Mouse (Mus musculus) liver, adult 2 months (tissue): Measurements from ENCODE around the gene Npepl1. TPM values are rescaled to one million over a fixed set of nuclear protein-coding genes. Genes with fewer than 3 reads are reported as not detected.

Experiments used
- DNase-seq: peaks from one replicate; pipeline ENCODE4 v3.0.0-alpha.2; 2011; ENCODE audit warnings: low read depth, low spot score; ENCODE audit errors: extremely low read depth
- H3K27ac ChIP-seq: fragments of 200-500 bp; replicated peaks from 2 replicates; pipeline ENCODE4 v1.5.1; 2012; ENCODE audit warnings: low read depth, mild to moderate bottlenecking, control low read depth, inconsistent platforms, low read length; ENCODE audit not compliant: insufficient read depth
- H3K27me3 ChIP-seq: fragments of 200-500 bp; 2 replicates; pipeline ENCODE4 v1.6.1; 2012; ENCODE audit warnings: mild to moderate bottlenecking, moderate library complexity, low read length, inconsistent platforms; ENCODE audit not compliant: control insufficient read depth, insufficient read depth
- H3K36me3 ChIP-seq: fragments of 200-500 bp; 2 replicates; pipeline ENCODE4 v1.6.1; 2012; ENCODE audit warnings: low read length, inconsistent platforms; ENCODE audit not compliant: control insufficient read depth, insufficient read depth
- H3K4me1 ChIP-seq: fragments of 200-500 bp; 2 replicates; pipeline ENCODE4 v1.6.1; 2011; ENCODE audit warnings: low read length; ENCODE audit not compliant: control insufficient read depth, insufficient read depth
- H3K4me3 ChIP-seq: fragments of 200-500 bp; 2 replicates; pipeline ENCODE4 v1.5.1; 2011; ENCODE audit warnings: low read depth, mild to moderate bottlenecking, control low read depth, low read length, moderate library complexity; ENCODE audit not compliant: insufficient read depth
- H3K79me2 ChIP-seq: fragments of 200-500 bp; 2 replicates; pipeline ENCODE4 v1.6.1; 2012; ENCODE audit warnings: inconsistent platforms, mild to moderate bottlenecking, low read length, moderate library complexity; ENCODE audit not compliant: control insufficient read depth, insufficient read depth
- H3K9ac ChIP-seq: fragments of 200-500 bp; 2 replicates; pipeline ENCODE4 v1.6.1; 2012; ENCODE audit warnings: low read depth, mild to moderate bottlenecking, control low read depth, inconsistent platforms, low read length
- CTCF ChIP-seq: fragments of 200-500 bp; IDR thresholded peaks from 2 replicates; pipeline ENCODE4 v1.5.1; 2011; ENCODE audit warnings: low read depth, low read length, control low read depth
- POLR2A ChIP-seq: fragments of 200-500 bp; IDR thresholded peaks from 2 replicates; pipeline ENCODE4 v1.6.1; 2011; ENCODE audit warnings: low read length, control low read depth; ENCODE audit not compliant: insufficient read depth; ENCODE audit errors: extremely low read depth
- WGBS: fragments of 180-500 bp; shearing (Covaris S2); methylation state at CpG from one replicate; pipeline ENCODE4 v1.1.7; 2018; 5-methylcytosine and 5-hydroxymethylcytosine counted together
- polyA plus RNA-seq: library from polyadenylated mRNA; depleted of rRNA; stranded (reverse); fragments of >200 nt; gene quantifications from 2 replicates; pipeline ENCODE4 v1.2.3, GENCODE M21; 2012
- total RNA-seq: library from RNA; depleted of rRNA; stranded (reverse); fragments of >200 nt; gene quantifications from 2 replicates; pipeline ENCODE4 v1.2.3, GENCODE M21; 2014

Gene Npepl1
- total and polyA plus RNA-seq, 2 experiments = 39.7 to 81.0 TPM

DNA sequence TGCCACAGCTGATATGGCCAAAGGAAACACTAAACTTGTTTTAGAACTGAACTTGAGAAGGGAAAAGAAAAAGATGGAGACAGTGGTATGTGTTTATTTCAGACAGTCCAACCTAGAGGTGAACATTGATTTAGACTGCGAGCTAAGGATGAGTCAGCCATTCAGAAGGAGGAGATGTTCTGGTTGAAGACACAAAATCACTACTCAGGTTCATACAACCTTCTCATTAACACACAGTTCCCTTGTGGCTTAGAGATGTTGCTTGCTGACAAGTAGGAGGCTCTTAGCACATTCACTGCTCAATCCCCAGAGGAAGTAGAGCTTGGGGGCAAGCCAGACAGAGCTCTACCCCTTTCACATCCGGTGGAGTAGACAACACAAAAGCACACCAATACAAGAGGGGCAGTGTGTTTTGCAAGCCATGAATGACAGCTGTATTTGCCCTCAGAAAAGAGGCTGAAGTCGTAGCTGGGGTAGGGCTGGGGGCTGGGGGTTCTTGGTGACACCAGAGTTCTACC is 40.6 kb upstream of the Npepl1 start:
- TF ChIP-seq CTCF = no peak
- no peak for TF ChIP-seq POLR2A
- H3K4me1 ChIP-seq = 0 out of 2 replicates have a peak, but pooled peaks cover 3% of the 10 kb centered on the region
- H3K27me3 ChIP-seq = no peaks in the 10 kb centered on the region
- no peak overlapping the region for H3K27ac ChIP-seq
- no peak overlapping the region for H3K4me3 ChIP-seq
- no peak for DNase-seq
- no peaks in the 10 kb centered on the region for H3K79me2 ChIP-seq
- no peaks in the 10 kb centered on the region for H3K36me3 ChIP-seq
- H3K9ac ChIP-seq = no peak overlapping the region
- WGBS = 68% methylated on average over 3 of the region's 3 CpGs

DNA sequence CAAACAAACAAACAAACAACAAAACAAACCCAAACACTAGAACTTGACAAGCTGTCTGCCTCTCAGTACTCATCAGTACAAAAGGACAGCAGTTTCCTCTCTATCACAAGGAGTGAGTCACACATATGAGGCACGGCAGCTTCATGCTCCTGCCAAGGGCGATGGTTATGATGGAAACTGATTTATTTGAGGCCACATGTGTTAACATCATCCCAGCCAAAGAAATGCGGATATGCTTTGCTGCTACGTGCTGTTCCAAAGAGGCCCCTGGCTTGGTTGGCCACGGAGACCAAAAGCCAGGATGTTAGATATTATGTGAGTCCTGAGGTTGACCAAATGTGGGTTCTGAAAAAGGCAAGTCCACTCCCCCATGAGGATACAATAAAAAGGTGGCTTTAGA is 38.7 kb upstream of the Npepl1 start:
- Histone ChIP-seq H3K4me3 (no peak overlapping the region), H3K36me3 (no peaks in the 10 kb centered on the region), H3K9ac (no peak overlapping the region), H3K4me1 (peaks cover 9% of the 10 kb centered on the region), H3K27me3 (no peaks in the 10 kb centered on the region), H3K27ac (no peak overlapping the region), H3K79me2 (peaks cover 2% of the 10 kb centered on the region; the same call in 1 of the 2 replicates)
- DNase-seq = no peak
- 91% methylated on average over 5 of the region's 5 CpGs for WGBS
- TF ChIP-seq CTCF (no peak), POLR2A (no peak)

DNA sequence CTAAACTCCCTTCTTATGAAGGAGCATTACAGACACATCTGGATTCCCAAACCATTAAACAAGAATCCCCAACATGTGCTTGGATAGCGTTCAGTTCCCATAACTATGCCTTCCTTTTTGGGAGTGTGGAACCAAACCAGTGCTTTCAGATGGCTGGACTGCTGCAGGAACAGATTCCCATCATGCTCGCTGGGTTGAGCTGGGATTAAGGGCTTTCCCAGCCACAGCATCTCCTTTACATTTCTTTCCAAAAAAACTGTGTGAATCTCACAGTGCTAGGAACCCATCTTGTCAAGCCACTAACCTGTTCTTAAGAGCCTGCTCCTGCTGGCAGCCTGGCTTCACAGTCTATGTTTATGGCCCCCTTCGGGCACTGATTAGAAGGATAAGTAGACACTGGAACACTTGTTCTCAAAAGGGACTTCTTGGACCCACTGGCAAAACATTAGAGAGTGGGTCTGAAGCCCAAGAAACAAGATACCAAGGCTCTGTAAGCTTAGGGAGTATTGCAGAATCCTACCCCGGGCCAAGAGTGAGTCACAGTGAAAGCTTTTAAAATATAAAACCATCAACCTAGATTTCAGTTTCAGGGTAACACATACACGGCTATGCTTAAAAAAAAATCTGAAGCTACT is 36.9 kb upstream of the Npepl1 start:
- Histone ChIP-seq H3K36me3 (no peaks in the 10 kb centered on the region), H3K4me1 (peaks cover 6% of the 10 kb centered on the region), H3K9ac (no peak overlapping the region), H3K4me3 (no peak overlapping the region), H3K27me3 (no peaks in the 10 kb centered on the region), H3K79me2 (peaks cover 10% of the 10 kb centered on the region; the same call in 1 of the 2 replicates), H3K27ac (no peak overlapping the region)
- WGBS = 89% methylated on average over 5 of the region's 5 CpGs
- TF ChIP-seq POLR2A (no peak), CTCF (no peak)
- DNase-seq = no peak

DNA sequence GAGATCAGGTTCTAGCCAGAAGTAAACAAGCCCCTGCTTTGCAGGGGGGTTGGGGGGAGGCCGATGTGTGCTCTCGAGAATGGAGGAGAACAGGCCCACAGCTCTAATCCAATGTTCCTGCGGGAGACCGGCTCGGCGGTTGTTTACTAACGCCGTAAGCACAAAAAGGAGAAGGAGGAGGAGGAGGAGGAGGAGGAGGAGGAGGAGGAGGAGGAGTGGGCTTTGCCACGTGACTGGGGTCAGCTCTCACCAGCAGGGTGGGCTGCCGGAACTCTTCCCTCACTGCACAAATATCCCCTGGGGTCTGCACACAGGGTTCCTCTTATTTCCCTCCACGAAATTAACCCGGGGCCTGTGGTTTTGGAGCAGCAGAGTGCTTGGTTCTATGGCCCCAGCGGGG is 35.5 kb upstream of the Npepl1 start:
- Histone ChIP-seq H3K36me3 (no peaks in the 10 kb centered on the region), H3K4me3 (peak overlapping the region; percentile 6; the same call in 1 of the 2 replicates), H3K79me2 (peaks cover 10% of the 10 kb centered on the region; the same call in 1 of the 2 replicates), H3K27me3 (no peaks in the 10 kb centered on the region), H3K4me1 (peaks cover 6% of the 10 kb centered on the region), H3K9ac (peak overlapping the region; percentile 44; the same call in 1 of the 2 replicates), H3K27ac (no peak overlapping the region)
- DNase-seq = no peak
- no peak for TF ChIP-seq CTCF
- no peak for TF ChIP-seq POLR2A
- WGBS = 32% methylated on average over 10 of the region's 13 CpGs

DNA sequence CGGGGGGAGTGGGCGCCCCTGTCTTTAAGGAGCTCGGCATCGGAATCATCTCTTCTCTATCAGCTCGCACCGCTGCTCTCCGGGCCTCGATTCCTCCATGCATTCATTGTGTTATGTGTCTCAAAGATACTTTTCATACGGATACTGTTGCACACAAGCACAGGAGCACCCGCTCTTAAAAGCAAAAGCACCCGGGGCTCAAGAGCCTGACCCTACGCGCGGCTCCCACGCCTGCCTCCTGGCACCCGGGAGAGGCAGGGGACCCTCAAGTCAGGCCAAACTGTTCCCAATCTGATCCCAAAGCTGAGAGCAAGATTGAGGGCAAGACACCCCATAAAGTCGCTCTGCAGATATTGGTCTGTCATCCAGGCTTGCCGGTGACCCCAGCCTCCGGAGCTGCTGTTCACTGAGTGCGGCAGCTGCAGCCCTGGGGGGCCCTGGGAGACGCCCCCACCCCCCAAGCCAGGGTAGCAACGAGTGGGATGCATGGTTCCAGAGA is 35.0 kb upstream of the Npepl1 start:
- Histone ChIP-seq H3K36me3 (no peaks in the 10 kb centered on the region), H3K4me1 (peaks cover 6% of the 10 kb centered on the region), H3K27ac (peak overlapping the region; percentile 14; the same call in 1 of the 2 replicates), H3K79me2 (peaks cover 10% of the 10 kb centered on the region; the same call in 1 of the 2 replicates), H3K27me3 (no peaks in the 10 kb centered on the region), H3K9ac (peak overlapping the region; percentile 44), H3K4me3 (peak overlapping the region; percentile 23; the same call in 1 of the 2 replicates)
- TF ChIP-seq POLR2A (no peak), CTCF (no peak)
- WGBS = 16% methylated on average over 22 of the region's 22 CpGs
- DNase-seq = no peak
